Mouse (Mus musculus): ENCODE data around the gene Ptprd. TPM values are rescaled to one million over a fixed set of nuclear protein-coding genes. Genes with fewer than 3 reads are reported as not detected.

Ptprd gene
- 10 to 100 TPM; 10.4 to 13.5 TPM for total RNA-seq (2021)
- long read RNA-seq, experiment 1, partial matches to known transcripts, result 0 of 2 reads
- long read RNA-seq, experiment 1, other reads (novel, unspliced or antisense), result 2 of 2 reads
- long read RNA-seq, experiment 2, partial matches to known transcripts, result 0 of 2 reads
- long read RNA-seq, experiment 2, other reads (novel, unspliced or antisense), result 2 of 2 reads

DNA sequence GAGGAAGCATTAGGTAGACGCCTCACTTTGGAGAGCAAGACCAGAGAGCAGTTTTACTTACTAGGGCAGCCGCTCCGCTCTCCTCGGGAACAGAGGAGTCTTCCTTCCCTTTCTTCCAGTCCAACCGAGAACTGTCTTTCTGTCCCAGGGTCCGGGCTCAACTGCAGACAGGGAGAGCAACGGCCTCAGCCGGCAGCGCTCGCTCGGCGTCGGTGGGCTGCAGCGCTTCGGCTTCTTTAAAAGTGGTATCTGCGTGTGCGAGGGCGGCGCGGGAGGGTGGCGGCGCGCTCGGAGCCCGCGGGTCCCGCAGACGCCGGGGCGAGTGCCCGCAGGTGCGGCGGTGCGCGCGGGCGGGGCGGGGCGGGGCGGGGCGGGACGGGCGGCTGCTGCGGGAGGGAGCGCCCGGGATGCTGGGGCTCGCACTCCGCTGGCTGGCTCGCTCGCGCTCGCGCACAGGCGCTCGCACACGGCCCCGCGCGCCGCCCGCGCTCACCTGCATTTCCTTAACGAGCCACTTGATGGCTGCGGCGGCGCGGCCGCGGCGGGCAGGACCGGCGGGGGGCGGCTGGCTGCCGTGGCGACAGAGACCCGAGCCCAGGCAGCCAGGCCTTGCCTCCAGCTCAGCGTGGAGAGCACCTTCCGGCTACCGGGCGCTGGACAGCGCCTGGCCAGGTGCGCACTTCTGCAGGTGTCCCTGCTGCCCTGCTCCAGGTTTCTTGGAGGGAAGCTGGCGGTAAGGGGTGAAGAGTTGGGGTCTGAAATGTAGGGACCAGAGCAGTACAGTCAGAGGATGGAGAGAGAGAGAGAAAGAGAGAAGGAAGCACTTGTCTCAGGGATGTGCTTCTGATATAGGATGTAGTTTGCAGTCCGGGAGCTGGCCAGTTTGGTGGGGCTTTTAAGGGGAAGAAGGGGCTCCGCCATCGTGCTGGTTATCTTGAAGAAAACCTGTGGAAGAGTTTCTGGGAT, at the start of gene Ptprd:
Gene Ptprd (minus strand): TSS at position 433 of the 966 bp plus-strand sequence.
- intact Hi-C loops (cut with DNase I), result no loop called here
- DNase-seq, result peak; percentile 2 to 6

DNA sequence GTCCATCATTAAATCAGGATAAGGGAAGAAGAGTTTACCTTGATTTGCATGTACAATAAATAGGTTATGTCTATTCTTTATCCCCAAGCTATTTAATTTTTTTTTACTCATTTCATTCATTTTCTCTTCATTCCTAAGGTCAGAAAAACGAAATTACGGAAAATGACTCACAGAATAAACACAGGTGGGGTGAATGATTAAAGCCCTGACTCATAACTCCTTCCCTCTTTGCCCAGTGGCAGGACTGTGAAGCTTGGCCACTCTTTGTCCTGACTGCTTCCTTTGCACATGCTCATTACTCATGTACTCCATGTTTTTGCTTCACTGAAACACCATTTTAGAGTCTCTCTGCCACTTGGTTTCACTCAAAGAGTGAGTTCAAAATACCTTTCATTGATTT, 24.1 kb upstream of the Ptprd start:
- no peak for DNase-seq
- intact Hi-C loops (cut with DNase I), result no loop called here

DNA sequence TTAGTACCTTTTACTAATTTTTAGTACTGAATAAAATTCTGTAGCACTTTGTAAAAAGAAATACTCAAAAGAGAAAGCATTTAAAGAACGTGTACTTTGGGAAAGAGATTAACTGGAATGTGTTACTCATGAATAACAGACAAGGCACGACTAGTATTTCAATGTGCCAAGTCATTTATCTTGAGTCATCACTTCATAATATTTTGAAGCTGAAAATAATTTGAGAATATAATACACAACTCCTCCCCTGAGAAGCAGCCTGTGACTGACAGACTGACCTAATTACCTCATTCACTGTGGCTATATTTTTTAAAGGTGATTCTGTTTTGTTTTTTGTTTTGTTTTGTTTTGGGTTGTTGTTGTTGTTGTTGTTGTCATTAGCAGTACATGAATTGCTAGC, 23.6 kb upstream of the Ptprd start:
- intact Hi-C loops (cut with DNase I), result no loop called here
- DNase-seq, result no peak

DNA sequence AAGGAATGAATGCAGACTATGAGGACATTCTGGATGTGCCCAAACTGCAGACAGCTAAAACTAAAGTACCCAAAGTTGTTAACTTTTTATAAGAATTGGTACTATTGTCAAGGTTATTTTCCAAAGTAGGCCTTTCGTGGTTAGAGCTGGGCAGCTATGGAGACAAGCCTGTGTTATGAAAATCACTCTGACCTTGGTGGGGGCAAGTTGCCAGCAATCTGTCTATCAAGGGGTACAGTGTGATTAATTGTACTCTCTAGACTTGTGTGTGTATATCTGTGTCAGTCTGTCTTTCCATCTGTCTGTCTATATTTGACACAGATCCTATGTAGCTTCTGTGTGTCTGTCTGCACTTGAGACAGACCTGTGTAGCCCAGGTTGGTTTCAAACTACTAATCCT, 22.9 kb upstream of the Ptprd start:
- DNase-seq, result no peak
- intact Hi-C loops (cut with DNase I), result no loop called here

DNA sequence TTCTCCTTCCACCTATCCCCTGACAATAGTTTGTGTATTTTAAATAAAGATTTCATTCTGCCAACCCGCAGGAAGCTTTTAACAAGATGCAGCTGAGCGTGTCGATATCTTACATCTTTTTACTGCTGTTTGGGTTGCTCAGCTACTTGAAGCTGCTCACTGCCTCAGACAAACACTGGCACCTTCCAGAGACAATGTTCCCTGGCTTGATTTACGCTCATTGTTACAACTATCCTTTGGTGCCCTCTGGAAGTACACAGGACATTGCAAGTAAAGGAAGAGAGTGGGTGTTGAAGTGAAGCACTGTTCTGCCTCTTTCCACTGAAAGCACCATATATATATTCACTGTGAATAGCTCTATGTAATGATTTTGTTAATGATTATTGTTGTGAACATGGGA, 2.2 kb upstream of the Ptprd start:
- intact Hi-C loops (cut with DNase I), result no loop called here
- DNase-seq, result no peak

DNA sequence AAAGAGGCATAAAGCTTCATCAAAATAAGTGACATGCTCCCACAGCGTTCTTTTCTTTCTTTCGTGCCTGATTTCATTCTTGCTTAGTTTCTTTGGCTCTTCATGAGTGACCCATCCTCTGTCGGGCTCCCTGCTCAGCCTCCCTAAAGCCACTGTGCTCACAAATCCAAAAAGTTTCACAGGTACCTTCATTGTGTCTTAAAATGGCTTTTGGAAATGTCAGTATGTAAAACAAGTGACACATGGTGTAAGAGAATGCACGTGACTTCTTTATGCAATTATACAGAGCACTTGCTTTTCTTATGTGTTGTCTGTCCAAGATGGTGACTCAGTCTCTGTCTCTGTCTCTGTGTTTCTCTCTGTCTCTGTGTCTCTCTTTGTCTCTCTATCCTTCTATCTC, 1.2 kb upstream of the Ptprd start:
- intact Hi-C loops (cut with DNase I), result no loop called here
- no peak for DNase-seq

DNA sequence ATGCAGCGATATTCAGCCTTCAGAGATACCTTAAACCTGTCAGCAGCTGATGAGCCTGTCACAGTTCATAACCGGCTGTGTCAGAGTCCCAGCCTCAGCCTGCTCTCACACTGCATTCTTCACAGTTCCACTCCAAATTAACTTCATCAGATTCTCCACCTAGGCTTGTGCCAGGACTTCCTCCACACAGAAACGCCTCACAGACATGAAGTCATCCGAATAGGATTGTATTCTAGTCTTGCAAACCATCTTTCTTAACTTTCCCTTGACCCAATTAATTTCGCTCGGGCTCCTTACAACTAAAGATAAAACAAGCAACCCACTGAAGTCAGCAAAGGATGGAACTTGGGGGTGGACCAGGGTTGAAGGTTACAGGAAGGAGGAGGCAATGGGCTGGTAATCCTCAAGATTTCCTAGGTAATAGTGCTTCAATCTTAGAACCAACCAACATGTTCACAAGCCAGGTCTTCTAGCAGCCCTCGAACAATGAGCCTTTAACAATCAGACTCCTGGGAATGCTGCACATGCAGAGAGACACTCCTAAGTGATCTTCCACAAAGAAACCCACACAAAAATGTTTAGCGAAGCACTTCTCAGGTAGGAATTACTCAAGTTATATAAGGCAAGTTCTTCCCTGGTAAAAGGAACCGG, 758 bp downstream of the Ptprd start:
- intact Hi-C loops (cut with DNase I), result no loop called here

DNA sequence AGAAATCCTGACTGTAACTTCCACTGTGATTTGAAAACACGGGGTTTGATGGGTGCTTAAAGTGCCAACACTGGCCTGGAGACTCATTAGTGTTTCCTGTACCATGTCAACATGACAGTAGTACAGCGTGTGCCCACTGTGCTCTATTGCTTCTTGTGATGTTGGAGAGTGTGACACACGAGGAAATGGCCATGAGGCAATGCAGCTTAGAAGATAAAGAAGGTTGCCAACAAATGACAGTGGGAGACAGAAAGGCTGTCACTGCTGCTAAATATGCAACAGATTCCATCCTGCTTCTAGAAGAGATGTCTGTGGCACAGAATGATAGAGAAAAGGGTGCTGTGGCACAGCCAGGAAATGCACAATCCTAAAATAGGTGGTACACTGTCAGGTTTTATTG, 6.7 kb downstream of the Ptprd start:
- intact Hi-C loops (cut with DNase I), result no loop called here
- no peak for DNase-seq

More for the DNA sequence above, 758 bp downstream of the Ptprd start:
- DNase-seq, result no peak

DNA sequence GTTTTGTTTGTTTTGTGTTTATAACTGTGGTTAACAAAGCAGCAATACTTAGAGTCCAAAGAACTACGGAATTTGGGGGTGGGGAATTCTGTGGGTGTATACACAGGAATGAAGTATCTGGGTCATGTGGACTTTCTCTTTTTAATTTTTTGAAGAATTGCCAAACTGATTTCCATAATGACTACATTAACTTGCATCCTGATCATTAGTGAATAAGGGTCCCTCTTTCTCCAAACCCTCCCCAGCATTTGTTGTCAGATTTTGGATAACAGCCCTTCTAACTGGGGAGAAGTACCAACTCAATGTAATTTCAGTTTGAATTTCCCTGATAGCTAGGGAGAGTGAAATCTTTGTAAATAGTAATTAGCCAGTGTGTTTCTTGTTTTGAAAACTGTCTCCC, 43.3 kb downstream of the Ptprd start:
- intact Hi-C loops (cut with DNase I), result no loop called here
- DNase-seq, result no peak

DNA sequence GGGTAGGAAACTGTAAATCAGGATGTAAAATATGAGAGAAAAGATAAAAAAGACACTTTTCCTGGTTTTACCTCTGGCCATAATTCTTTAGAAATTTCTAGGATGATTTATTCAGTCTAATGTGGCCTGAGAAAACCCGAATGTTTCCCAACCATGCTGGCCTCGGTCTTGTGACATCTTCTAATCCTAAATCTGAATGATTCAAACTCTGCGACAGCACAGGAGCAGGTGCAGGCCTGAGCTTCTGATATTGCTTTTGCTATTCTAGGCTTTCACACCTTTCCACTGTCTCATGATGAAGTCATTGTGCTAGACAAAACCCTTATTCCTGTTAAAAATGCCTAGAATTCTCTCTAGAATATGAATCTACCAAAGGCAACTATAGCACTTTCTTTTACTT, 51.3 kb downstream of the Ptprd start:
- DNase-seq, result no peak
- intact Hi-C loops (cut with DNase I), result no loop called here

DNA sequence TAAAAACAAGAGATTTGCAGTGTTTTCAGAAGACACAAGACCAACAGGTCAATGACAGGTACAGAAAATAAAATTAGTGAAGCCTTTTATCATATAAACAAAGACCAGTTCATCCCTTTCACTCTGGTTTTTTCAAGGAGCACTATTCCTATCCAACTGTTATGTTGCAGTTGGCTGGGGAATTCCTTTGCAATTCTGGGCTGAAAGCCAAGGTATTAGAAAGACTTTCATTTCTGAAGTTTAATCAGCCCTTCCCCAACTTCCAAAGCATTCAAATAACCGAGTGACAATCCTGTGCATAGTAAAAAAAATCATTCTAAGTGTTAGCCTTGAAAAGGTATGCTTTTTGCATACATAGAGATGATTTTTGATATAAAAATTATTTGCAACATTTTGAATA, 61.2 kb downstream of the Ptprd start:
- DNase-seq, result peak in 1 of 2 experiments; percentile 1
- intact Hi-C loops (cut with DNase I), result no loop called here

DNA sequence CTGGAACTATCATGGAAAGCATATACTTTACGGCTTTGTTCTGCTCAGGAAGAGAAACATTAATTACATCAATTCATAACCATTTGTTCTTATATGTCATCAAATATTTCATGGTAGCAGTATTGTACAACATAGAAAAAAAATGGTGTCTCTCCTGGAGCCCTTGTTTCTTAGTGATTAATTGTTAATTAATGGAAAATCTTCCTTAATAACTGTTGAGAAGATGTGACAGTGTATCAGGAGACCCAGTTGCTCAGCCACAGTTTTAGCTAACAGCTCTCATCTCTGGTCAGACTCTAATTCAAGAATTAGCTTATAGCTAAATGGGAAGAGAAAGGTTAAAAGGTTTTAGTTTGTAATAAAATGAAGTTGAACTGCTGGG, 69.0 kb downstream of the Ptprd start:
- intact Hi-C loops (cut with DNase I), result no loop called here
- no peak for DNase-seq

DNA sequence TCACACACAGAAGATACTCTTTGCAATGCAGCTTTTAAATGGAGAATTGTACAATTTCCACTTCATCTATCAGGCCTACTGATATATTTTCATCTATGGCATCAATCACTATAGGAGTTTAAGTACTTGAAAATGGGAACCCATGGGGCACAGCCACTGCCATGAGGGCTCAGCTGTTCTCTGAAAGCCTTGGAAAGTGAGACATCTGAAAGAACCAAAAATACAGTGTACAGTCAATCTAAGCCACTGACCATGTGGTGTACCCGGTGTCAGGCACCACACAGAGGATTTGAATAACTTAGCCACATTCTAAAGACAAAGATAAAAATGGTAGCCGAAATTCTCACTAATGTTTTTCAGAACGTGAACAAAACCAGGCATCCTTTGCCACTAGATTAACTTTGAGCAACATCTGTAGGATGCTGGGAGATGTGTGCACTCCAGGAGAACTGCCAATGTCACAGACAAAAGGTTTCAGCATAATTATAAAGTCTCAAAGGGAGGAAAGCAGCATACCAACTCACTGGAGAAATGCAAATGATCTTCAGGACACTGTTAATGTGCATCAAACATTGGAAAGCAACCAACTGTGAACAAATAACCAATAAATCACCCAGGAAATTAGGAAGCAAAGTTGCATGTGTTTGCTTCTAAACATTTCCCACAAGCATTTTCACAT, 69.5 kb downstream of the Ptprd start:
- no peak for DNase-seq
- intact Hi-C loops (cut with DNase I), result no loop called here

DNA sequence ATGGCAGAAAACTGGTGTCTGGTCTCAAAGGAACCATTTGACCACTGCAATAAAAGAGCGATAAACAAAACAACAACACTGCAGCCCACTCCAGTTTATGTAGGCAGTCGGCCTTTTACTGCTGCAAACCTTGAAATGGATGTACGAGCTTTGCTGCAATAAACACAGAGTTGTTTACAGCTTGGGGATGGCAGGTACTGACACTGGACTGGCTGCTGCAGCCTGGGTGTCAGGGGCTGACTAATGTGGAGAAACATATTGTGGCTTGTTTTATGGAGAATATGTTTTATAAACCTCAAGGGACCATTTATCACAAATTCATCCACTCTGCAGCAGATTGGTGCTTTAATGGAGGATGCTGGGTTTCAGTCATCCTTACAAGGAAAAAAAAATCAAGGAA, 100.9 kb downstream of the Ptprd start:
- no peak for DNase-seq
- intact Hi-C loops (cut with DNase I), result no loop called here

DNA sequence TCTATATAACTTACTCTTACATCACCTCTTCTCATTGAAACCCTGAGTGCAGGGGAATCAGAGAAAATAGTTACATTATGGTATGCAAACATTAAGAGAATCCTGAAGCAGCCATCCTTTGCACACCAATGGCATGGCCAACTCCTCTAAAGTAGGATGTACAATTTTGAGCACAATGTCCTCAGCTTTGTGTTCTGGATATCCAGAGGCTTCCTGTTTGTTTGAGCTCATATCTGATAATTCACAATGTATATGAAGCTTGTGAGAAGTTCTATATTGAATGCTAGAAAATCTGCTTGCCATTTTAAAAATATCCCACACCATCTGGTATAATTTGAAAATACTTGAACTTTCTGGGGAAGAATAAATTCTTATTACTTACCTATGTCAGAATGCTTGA, 114.2 kb downstream of the Ptprd start:
- DNase-seq, result no peak
- intact Hi-C loops (cut with DNase I), result no loop called here

DNA sequence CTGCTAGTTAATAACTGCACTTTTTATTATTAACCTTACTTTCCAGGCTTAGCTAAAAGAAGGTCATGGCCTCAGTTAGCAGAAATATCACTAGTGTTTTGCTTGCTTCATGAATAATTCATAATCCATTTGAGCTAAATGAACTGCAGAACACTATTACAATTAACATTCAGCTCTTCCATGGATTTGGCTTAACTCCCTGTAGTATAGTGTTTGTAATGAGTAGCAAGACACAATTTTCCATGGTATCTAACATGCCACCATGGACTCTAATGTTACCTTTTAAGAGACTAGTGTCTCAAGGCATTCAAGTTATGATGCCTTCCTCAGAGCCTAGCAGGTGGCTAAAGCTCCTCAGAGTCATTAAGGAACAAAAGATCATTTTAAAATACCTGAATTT, 129.0 kb downstream of the Ptprd start:
- intact Hi-C loops (cut with DNase I), result no loop called here
- no peak for DNase-seq

DNA sequence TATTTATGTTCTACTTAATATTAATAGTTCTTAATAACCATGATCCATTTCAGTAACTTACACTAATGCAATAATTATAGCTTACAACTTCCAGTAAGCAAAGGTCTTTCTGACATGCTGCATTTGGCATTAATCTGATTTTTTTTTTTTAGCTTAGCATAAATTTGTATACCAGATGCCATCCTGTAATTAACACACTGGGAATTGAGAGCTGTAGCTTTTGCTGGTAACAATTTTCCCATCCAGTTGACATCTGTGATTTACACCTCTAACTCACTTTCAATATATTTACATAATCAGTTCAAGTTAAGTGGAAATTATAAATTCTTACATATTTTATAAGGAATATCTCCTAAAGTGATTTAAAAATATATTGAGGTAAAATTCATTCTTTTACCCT, 134.3 kb downstream of the Ptprd start:
- intact Hi-C loops (cut with DNase I), result no loop called here
- DNase-seq, result no peak

DNA sequence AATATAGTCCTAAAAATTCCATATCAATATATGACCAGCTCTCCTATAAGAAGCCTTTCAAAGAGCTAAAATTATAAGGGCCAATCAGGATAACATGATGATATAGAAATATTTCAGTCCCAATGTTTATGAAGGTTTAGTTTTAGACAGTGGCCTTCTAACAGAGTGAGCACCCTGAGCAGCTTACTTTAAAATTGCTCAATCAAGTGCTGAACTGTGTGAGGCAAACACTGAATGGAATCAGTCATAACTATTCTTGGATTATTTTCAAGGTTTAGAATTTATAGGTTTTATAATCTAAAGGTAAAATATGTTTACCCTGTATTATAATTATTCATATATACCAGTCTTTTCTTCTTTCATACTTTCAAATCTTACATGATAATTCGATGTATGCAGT, 134.7 kb downstream of the Ptprd start:
- no peak for DNase-seq
- intact Hi-C loops (cut with DNase I), result no loop called here

DNA sequence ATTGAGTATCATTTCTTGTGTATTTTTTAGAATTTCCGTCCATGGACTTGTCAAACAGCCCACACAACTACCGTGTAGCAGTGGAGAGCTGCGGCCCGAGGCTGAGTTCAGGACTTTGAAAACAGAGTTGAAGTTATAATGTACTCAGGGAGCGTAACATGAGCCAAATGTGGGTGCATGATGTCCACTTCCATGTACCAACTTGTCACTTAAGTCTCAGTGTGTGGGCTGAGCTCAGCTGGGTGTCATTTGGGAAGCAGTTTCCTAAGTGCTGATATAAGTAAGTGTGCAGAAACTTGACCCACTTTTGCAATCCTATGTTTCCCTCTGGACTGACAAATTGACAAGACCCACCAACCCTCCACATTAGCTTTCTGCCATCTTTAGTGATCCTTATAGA, 173.4 kb downstream of the Ptprd start:
- intact Hi-C loops (cut with DNase I), result no loop called here
- DNase-seq, result no peak

DNA sequence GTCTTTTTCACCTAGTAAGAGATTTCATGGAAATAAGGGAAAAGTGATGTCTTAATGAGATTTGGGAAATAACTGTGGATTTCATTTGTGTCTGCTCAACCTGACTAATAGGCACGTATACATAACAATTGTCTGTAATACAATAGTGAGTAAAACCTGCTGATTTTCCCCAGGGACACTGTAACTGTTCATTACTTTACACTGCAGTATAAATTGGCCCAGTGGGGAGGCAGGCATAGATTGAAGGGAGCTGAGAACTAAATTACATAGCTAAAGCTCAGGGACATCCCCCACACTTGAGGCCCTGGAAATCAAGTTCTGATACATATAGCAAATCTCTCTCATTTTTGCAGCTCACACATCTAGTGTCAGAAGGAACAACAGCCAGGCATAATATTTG, 209.7 kb downstream of the Ptprd start:
- intact Hi-C loops (cut with DNase I), result no loop called here
- DNase-seq, result no peak

DNA sequence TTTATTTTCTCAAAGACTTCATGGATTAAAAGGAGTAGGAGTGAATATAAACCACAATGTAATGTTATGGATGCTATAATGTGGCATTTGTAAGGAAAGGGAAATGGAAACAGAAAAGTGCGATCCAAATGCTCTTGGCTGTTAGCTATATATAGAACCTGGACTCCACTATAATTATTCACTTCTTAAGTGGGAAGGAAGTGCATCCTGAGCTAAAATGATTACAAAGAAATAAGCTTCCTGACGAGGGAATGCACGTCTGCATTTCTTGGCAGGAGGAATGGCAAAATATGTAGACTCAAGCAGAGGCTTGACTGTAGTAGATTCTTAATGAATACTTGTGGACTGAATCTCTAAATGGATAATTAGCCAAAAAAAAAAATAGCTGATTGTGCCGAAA, 219.1 kb downstream of the Ptprd start:
- intact Hi-C loops (cut with DNase I), result no loop called here
- DNase-seq, result no peak
